Mouse (Mus musculus) erythroblast, adult 5-6 weeks (primary cell): ENCODE results near the gene Phlpp2. TPM values are rescaled to one million over a fixed set of nuclear protein-coding genes. Genes with fewer than 3 reads are reported as not detected.
"Not testable (repeated sequence)": the region's sequence is repeated elsewhere in the genome, so short reads cannot be mapped to it uniquely, and the experiment has no call there.

Source experiments
- ATAC-seq: replicated peaks from 2 replicates; pipeline ENCODE4 v1.8.0; 2016; ENCODE audit warnings: moderate number of reproducible peaks, mild to moderate bottlenecking, moderate TSS enrichment, inconsistent platforms; ENCODE audit not compliant: poor library complexity, low FRiP score, severe bottlenecking
- total RNA-seq, 2 experiments: library from RNA; stranded (forward) in 1 of 2; stranded (reverse) in 1 of 2; fragments of 150-400 nt in 1 of 2; fragments of 200-764, 138-1000 nt in 1 of 2; gene quantifications; 2 replicates each; pipeline versions ENCODE4 v1.2.3 to v1.2.4; 2015 to 2017; ENCODE audit warnings: low replicate concordance in 2 of 2

The Phlpp2 gene
- total RNA-seq (2015; ENCODE audit: low replicate concordance): 32.1 and 41.6 TPM in 2 replicates
- total RNA-seq (2017; ENCODE audit: low replicate concordance): 63.2 and 70.5 TPM in 2 replicates

DNA sequence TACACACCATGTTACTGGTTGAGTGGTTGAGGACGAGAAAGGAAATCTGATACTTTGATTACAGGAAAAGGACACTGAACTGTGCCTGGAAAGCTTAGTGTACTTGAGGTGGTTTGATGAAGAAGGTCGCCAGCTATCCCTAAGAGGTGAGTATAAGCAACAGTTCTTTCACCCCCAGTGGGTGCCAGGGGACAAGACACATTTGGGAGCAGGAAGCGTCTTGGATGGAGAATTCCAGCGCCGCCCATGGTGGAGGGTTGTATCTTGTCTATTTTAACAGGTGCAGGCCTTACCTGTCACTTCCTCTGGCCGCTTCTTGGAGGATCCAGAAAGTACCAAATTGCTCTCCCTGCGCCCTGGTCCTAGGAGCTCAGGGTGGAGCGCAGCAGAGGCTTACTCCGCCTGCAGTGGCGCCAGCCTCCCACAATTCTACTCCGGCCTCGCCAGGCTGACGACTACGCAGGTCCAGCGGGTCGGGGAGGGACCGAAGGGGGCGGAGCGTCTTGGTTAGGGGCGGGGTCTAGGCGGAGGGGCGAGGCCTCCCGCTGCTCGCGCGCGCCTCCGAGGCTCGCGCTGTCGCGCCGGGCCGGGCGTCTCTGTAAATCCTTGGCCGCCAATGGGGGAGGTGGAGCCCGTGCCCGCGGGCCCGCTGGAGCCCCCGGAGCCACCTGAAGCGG lies at the start of gene Phlpp2:
Gene Phlpp2 (plus strand): TSS at position 540 of the 677 bp plus-strand sequence.
- ATAC-seq: peak; percentile 76

DNA sequence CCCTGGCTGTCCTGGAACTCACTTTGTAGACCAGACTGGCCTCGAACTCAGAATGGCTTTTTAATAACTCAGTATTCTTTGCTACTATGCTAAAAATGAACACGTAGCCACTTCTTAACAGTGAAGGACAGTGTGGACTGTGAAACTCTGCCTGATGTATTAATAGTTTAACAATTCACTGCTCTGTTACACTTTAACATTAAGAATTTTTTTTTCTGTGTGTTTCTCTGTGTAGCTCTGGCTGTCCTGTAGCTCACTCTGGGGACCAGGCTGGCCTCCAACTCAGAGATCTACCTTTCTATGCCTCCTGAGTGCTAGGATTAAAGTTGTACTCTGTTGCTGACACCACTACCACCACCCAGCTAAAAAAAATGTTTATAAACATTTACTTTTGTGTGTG lies 44.8 kb upstream of the Phlpp2 start:
- no peak for ATAC-seq

DNA sequence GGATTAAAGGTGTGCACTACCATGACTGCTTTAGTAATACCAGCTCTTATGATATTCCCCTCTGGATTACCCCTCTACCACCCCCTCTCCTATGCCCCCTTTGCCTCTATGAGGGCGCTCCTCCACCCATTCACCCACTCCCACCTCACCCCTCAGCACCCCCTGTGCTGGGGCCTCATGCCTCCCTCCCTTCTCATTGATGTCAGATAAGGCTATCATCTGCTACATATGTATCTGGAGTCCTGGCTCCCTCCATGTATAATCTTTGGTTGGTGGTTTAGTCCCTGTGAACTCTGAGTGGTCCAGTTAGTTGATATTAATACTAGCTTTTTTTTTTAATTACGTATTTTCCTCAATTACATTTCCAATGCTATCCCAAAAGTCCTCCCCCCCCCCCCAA lies 28.5 kb upstream of the Phlpp2 start:
- no peak for ATAC-seq

DNA sequence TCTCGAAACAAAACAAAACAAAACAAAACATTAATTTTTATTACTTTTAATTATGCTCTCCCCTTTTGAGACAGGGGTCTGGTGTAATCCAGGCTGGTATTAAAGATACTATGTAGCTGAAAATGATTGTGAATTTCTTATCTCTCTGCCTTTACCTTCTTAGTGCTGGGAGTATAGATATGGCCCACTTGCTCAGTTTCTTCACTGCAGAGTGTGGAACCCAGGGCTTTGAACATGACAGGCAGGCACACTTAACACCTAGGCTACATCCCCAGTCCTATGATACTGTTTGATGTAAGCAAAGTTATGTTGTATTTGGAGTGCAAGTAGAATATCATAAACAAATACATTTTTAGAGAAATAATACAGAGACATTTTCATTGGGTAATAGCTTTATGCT lies 25.9 kb upstream of the Phlpp2 start:
- no peak for ATAC-seq

DNA sequence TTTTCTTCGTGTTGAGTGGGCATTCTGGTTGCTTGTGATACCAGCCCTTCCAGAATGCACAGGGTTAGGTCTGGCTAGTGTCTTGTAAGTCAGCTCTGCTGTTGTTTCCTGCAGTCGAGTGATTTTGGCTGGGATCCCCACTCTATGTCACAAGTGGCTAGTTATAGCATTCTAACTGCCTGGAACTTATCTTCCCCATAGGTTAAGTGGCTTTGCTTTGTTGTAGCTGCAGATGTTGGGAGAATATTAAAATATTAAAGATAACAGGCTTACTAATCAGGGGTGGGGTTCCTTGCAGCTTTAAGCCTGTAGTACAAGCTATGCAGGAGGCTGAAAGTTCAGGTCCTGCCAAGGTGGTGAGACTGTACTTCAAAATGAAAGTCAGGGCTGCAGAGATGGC lies 20.5 kb upstream of the Phlpp2 start:
- 0 out of 2 replicates have a peak, but pooled peaks have one; percentile 24 for ATAC-seq

DNA sequence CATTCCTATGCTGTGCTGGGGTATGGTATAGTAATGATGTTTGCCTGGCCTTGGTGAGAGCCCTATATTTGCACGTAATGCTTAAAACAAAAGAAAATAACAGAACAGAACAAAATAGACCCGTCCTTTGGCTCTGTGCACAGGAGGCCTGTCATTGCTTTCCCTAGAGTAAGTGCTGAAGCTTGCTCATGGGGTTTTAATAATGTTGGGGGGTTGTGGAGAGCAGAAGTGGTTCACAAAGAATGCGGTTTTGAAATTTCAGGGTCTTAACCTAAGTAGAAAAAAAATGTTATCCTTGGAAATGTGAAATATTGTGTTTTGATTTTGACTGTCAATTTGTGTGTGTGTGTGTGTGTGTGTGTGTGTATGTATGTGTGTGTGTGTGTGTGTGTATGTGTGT lies 19.4 kb upstream of the Phlpp2 start:
- no peak for ATAC-seq

DNA sequence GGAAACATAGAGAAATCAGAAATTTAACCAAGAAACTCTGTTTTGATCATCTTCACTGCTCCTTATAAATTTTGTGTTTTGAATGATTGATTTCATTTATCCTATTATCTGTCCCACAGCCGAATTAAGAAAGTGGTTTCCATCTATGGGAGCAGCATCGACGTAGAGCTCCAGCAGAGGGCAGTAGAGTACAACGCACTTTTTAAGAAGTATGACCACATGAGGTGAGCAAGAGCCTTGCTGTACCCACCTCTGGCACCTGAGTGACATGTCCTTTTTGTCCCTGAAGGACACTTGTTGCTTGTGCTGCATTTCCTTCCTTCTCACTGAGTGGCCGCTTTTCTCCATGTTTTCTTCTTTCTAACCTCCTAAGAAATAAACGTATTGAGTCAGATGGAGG lies 14.9 kb upstream of the Phlpp2 start:
- ATAC-seq: peak; percentile 95

DNA sequence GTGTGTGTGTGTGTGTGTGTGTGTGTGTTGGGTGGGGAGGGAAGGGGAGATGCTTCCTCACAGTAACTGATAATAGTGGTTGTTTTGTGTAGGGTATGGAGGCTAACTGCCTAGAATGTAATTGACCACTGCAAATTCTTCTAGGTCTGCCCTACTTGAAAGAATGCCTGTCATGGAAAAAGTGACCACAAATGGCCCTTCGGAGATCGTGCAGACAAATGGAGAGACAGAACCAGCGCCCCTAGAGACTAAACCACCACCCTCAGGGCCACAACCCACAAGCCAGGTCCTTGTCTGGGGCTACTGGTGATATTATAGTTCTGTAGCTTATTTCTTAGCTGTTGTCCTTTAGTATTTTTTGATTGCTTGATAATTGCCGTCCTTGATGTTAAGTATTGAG lies 13.8 kb upstream of the Phlpp2 start:
- ATAC-seq: no peak

DNA sequence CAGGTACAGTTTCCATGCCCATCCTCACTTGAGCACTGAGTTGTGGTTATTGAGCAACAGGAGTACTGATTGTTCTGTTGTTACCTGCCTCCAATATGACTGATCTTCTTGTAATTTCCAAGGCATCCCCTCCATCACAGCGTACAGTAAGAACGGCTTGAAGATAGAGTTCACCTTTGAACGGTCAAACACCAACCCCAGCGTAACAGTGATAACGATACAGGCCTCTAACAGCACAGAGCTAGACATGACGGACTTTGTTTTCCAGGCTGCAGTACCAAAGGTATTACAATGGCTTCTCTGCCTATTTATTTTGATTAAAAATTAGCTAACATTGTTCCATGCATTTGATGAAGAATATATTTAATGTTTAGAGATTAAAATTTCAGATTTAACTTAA lies 12.9 kb upstream of the Phlpp2 start:
- ATAC-seq: no peak

DNA sequence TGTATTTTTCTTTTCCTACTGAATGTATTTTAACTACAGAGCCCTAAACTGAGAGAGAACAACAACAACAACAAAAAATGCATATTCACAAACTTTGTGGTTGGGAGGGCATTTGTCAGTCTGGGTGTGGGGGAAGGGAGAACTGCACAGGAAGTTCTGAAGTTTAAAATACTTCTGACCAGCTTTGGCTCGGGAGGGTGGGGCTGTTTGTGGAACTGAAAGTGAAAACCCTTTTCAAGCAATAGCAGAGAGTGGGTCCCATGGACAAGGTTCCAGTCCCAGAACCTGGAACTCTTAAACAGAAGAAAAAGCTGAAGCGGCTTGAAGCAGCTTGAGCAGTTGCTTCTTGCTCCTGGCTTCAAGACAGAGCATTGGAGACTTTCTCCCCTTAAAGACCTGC lies 4.9 kb upstream of the Phlpp2 start:
- ATAC-seq: peak; percentile 38

DNA sequence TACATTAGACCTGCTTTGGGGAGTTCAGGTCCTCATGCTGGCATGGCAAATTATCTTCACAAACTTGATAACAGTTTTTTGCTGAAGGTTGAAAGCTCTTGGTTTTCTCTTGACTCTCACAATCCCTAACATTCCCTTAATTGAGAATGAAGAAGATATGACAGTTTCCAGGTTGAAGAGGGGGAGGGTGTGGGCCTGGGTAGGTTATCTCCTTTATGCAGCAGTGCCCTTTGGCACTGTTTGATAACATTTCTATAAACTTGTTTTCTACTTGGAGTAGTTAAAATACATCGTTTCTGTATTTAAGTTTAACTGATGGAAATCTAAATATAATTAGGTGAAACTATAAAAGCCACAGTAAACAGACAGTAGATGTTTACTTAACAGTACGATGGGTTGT lies 3.5 kb upstream of the Phlpp2 start:
- ATAC-seq: peak; percentile 64

DNA sequence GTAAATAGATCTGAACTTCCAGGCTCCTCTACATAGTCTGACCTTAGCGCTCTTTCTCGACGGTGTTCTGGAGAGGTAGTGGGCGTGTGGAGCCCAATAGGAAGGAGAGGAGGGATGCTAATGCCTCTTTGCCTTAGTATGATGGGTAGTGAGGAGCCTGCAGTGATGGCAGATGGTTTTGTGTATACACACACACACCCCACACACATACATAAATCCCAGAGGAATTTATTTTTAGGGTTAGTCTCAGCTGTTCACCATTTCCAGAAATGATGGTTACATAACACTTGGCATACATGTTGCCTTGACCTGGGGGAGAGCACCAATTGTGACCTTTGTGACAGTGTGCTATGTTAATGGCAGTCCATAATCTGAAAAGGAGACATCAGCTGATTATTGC lies 2.8 kb upstream of the Phlpp2 start:
- ATAC-seq: peak; percentile 13

DNA sequence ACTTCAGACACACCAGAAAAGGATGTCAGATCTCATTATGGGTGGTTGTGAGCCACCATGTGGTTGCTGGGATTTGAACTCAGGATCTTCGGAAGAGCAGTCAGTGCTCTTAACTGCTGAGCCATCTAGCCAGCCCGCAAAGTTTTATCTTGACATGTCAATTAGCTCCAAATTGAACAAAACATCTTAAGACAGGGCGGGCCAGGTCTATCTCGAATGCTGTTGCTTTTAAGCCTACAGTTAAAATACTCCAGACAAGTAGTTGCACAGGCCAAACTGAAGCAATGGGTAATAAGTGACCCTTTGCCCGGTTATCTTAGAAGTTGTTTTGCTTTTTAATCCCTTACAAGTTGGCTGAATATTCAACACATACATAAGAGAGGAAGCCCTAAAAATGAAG lies 1.7 kb upstream of the Phlpp2 start:
- ATAC-seq: no peak

DNA sequence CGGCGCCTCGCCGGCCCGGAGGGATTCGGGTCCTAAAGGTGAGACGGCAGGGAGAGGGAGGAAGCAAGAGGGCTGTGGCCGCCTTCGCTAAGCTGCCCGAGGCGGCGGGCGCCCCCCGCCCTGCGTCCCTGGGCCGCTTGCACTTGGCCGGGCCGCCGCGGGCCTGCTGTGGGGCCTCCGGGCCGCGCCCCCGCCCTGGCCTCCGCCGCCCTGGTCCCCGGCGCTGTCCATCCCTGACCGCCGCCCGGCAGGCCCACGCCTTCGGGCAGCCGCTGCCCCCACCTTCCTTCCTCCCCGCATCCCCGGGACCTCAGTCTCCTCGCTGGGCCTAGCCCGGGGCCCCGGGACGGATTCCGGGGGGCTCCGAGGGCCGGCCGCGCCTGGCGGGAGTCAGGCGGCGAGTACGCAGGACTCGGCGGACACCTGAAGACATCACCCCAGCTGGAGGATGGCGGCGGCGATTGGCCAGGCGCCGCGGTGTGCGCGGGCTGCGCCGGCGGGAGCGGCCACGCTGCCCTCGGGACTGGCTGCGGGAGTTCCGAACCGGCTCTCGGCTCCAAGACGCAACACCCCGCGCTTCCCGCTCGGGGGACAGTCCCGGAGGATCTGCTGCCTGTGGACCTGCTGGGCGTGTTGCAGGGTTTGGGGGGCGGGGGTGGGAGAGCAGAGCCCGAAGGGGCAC lies 479 bp downstream of the Phlpp2 start:
- peak; percentile 8; the same call in 1 of the 2 replicates for ATAC-seq

DNA sequence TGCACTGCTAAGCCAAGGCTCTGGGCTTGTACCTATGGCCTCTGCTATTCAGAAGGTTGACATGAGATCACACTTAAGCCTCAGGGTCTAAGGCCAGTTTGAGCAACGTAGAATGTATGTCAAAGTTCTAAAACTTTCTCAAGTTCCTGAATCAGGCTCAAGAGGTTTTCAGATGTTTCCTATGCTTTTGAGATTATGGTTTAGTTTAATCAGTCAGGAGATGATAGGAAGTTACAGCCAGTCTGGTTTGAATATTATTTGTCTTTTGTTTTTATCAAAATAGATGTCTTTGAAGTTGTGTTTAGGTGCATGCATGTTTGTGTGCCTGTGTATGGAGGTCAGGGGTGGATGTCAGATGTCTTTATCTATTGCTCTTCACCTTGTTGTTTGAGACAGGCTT lies 2.7 kb downstream of the Phlpp2 start:
- no peak for ATAC-seq

DNA sequence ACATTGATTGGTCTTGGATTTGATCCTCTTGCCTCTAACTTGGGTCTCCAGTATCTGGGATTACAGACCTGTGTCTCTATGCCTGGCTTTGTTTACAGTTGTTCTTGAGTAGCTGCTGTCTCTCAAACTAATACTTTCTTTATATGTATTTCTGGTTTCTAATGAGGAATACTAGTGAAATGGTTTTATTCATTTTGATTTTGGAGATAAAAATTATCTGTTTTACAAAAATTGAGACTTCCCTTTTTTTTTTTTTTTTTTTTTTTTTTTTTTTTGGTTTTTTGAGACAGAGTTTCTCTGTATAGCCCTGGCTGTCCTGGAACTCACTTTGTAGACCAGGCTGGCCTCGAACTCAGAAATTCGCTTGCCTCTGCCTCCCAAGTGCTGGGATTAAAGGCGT lies 5.5 kb downstream of the Phlpp2 start:
- not testable (repeated sequence) for ATAC-seq

DNA sequence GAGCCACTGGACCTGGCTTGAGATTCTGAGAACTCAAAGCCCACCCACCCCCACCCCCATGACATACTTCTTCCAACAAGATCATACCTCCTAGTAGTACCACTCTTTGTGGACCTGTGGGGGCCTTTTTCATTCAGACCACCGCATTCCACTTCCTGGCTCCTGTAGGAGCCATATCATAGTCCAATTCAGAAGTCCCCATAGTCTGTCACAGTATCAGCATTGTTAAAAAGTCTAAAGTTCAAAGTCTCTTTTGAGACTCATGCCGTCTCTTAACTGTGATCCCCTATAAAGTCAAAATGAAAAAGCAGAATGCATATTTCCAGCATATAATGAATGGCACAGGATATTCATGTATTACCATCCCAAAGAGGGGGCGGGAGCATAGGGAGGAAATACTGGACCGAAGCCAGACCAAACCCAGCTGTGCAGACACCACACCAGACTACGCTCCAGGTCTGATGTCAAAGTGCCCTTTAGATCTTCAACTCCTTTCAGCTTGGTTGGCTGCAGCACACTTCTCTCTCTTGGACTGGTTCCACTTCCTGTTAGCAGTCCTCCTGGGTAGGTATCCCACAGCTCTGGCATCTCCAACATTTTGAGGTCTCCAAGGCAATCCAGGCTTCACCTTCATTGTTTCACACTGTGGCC lies 11.8 kb downstream of the Phlpp2 start:
- no peak for ATAC-seq

DNA sequence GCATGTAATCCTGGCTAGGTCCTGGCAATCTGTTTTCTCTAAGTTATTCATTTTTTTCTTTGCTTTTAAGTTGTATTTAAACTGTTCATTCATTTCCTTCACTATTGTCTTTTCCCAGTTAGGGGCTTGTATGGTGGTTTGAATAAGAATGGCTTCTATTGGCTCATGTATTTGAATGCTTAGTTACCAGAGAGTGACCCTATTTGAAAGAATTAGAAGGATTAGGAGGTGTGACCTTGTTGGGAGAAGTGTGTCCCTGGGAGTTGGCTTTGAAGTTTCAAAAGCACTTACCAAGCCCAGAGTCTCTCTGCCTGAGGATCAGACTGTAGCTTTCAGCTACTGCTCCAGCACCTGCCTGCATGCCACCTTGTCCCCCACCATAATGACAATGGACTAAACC lies 17.0 kb downstream of the Phlpp2 start:
- no peak for ATAC-seq

DNA sequence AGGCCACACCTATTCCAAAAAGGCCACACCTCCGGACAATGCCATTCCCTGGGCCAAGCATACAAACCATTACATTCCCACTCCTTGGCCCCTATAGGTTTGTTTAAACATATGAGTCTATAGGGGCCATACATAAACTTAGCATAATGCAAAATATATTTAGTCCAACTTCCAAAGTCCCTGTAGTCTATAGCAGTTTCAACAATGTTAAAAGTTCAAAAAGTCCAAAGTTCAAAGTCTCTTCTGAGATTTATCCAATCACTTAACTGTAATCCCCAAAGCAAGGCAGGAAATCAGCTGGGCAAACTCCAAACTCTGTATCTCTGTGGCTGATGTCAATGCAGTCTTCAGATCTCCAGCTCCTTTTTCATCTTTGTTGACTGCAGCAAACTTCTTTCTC lies 20.9 kb downstream of the Phlpp2 start:
- ATAC-seq: no peak

DNA sequence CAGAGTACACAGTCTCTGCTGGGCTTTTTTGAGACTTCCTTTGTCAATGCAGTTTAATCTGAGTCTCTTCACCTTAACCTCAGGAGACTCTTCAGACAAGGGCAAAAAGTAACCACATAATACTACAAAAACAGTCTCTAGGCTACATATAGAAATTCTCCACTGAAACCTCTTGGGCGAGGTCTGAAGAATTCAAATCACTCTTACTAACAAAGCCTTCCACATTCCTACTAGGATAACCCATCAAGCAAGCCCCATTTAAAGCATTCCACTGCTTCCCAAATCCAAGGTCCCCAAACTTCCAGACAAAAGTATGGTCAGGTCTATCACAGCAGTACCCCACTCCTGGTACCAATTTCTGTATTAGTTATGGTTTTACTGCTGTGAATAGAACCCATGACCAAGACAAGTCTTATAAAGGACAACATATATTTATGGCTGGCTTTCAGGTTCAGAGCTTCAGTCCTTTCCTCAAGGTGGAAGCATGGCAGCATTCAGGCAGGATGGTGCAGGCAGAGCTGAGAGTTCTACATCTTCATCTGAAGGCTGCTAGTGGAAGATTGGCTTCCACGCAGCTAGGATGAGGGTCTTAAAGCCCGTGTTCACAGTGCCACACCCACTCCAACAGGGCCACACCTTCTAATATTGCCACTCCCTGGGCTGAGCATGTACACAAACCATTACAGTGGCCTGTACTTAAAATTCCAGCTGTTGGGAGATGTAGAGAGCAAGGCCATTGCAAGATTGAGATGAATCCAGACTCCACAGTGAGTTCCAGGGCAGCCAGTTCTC lies 22.6 kb downstream of the Phlpp2 start:
- no peak for ATAC-seq
